Mouse (Mus musculus): Measurements from ENCODE around the gene Cox11.
A peak's percentile ranks its signal among the peaks of the same experiment; 100 is the strongest.

Cox11 gene

DNA sequence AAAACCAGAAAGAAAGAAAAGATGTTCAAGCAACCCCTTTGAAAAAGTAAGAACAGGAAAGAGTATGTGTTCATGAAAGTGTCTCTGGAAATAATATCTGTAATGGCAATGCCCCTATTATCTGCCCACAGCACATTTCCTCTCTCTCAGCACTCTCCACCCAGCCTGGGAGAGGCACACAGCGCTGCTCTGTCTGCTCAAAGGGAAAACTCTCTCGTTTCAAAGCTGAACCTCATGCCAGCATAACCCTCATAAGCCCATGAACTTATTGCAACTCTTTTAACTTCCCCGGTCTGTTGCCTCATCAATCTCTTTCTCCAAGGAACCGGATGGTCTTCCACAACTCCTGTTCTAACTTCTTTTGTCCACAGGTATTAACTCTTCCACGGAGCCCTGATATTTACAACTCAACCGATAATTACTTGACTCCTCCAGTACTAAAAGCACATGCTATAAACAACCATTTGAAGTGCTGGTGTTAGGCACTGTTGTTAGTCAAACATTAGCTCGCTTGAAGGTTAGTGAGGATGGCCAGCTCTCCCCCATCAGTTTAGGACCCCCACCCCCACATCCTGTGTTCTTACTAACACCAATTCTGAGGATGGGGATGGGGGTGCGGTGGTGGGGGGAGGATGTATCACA, 26.5 kb downstream of the Cox11 start:
- no peak for DNase-seq (ENCODE audit: low spot score in 2 of 2)

GRCm38 (mm10) chr11:90665161-90665560, 27.2 kb downstream of the Cox11 start:
- peak in 1 of 2 experiments; percentile 33 for DNase-seq (ENCODE audit: low spot score in 2 of 2)

GRCm38 (mm10) chr11:90666144-90666757, 28.3 kb downstream of the Cox11 start:
- no peak for DNase-seq (ENCODE audit: low spot score in 2 of 2)

GRCm38 (mm10) chr11:90666916-90667315, 28.9 kb downstream of the Cox11 start:
- no peak for DNase-seq (ENCODE audit: low spot score in 2 of 2)

DNA sequence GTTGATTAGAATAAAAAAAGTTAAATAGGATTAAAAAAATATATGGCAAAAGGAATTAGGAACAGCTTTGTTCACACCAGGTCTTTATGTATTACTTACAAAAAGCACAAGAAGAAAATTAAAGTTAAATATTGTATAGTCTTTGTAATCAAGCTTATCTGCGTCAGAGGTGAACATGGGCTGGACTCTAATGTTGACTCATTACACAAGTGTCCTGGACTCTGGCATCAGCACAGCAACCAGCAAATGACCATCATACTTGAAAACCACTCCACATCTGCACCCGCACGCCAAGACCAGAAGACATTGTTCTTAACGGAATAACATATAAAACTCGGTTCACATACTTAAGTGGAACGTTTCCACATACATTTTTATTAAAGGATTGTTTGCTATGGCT, 29.4 kb downstream of the Cox11 start:
- no peak for DNase-seq (ENCODE audit: low spot score in 2 of 2)

DNA sequence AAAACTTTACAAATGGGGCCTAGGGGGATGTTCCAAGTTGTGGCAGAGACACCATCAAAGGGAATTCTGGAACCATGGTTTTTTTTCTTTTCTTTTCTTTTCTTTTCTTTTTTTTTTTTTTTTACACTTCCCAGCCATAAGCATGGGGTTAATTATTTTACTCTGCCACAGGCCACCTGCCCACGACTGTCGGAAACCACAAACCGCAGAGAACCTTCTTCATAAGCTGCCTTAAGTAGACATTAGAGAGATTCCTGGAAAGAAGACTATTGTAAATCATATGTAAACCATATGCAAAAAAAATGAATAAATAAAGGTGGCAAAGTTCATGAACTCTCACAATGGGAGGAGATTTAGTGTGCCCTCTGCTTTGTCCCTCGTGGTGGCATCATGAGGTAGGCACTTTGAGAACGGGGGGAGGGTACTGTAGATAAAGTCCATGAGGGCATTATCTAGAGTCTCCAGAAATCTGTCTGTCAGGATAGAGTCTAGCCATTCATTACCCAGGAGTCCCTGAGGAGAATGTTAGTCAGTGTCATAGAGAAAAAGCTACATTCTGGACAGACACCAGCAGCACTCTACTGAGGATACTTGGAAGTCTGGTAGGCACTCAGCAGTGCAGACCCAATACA, 37.6 kb downstream of the Cox11 start:
- DNase-seq (ENCODE audit: low spot score in 2 of 2) = no peak

- DNase-seq (ENCODE audit: low spot score in 2 of 2) = no peak
These were observed 39.1 kb downstream of the Cox11 start for GRCm38 (mm10) chr11:90677027-90677426.

DNA sequence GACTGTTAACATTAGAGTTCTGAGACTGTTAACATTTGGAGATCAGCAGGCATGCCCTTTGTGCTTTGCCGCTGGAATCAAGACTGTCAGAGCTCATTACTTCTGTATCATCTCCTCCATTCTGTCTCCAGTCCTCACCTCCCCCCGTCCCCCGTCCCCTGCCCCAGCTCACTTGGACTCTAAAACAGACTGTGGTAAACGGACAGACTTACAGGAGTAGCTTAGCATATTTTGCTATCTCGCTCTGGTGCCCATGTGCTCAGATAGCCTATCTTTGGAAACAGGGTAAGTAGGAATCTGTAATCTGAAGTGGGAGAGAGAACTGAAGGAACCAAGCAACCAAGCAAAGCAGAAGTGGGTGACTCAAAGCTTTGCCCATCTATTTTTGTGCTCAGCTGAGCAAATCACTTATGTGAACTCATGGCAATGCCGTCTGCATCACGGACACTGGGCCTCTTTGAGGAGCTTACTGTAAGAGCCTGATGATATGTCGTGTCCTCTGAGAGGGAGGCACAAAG, 39.9 kb downstream of the Cox11 start:
- DNase-seq (ENCODE audit: low spot score in 2 of 2) = peak in 1 of 2 experiments; percentile 47

DNA sequence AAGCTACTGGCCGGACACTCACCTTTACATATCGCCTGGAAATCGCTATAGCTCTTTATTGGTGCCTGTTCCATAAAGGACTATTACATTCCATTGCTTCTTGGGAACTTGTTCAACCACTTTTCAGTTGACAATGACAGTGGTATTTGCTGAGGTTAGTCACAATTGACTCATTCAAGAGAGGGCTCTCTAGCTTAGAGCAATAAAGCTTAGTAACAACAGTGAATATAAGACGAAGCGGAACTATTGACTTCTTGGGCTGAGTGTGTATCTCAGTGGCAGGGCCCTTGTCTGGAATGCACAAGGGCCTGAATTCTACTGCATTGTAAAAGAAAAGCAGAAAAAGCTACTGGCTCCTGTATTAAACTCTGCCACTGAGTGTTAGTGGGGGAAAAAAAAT, 40.6 kb downstream of the Cox11 start:
- no peak for DNase-seq (ENCODE audit: low spot score in 2 of 2)

- DNase-seq (ENCODE audit: low spot score in 2 of 2) = no peak
These were observed 43.2 kb downstream of the Cox11 start for GRCm38 (mm10) chr11:90681171-90681570.

DNA sequence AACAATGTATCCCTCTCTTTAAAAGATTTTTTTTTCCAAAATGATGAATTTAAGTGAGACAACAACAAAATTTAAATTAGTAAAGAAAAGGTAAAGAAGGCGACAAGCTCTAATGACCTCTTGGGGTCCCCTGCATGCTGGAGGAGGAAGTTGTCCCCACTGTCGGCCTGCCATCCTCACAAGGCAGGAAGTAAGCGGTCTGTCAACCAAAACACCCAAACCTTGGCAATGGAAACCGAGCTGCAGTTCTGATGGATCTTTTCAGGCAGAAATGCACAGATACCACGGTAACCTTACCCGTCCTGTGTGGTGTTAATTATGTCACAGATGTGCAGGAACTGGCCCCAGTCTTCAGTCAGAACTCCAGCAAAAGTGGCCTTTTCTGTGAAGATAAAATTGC, 46.8 kb downstream of the Cox11 start:
- no peak for DNase-seq (ENCODE audit: low spot score in 2 of 2)

DNA sequence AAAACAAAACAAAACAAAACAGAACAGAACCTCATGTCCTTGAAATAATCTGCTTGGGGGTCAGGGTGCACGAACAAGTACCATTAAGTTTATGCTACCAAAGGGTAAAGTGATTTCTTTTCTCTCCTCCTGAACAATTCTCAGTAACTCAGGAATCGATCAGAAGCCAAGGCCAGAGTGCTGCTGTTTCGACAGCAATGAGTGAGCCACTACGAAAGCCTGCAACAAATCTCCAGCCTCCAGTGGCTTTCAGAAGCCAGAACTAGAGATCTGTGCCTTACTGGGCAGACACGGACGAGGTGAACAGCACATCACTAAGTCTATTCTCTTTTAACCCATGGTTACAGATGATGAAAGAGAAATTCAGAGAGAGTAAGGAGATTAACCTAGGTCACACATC, 47.2 kb downstream of the Cox11 start:
- DNase-seq (ENCODE audit: low spot score in 2 of 2) = no peak

- DNase-seq (ENCODE audit: low spot score in 2 of 2) = no peak
These were observed 48.5 kb downstream of the Cox11 start for GRCm38 (mm10) chr11:90686287-90687025.

DNA sequence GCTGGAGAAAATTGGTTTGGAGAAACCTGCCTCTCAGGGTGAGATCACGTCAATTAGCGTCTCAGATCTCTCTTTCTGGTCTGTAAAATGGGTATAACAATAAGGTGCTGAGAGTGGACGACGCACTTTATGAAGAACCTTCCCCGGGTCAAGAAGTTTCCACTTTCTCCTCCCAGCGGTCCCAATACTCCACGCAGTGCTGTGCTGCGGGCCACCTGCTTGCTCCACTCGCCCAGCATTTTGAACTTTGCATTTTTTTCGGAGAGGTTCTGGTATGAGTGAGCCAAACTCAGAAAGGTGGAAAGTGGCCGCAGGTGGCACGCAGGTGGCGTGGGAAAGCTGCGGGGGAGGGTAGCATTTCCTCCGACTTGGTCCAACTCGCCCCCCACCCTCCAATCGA, 49.1 kb downstream of the Cox11 start:
- peak in 1 of 2 experiments; percentile 21 for DNase-seq (ENCODE audit: low spot score in 2 of 2)

DNA sequence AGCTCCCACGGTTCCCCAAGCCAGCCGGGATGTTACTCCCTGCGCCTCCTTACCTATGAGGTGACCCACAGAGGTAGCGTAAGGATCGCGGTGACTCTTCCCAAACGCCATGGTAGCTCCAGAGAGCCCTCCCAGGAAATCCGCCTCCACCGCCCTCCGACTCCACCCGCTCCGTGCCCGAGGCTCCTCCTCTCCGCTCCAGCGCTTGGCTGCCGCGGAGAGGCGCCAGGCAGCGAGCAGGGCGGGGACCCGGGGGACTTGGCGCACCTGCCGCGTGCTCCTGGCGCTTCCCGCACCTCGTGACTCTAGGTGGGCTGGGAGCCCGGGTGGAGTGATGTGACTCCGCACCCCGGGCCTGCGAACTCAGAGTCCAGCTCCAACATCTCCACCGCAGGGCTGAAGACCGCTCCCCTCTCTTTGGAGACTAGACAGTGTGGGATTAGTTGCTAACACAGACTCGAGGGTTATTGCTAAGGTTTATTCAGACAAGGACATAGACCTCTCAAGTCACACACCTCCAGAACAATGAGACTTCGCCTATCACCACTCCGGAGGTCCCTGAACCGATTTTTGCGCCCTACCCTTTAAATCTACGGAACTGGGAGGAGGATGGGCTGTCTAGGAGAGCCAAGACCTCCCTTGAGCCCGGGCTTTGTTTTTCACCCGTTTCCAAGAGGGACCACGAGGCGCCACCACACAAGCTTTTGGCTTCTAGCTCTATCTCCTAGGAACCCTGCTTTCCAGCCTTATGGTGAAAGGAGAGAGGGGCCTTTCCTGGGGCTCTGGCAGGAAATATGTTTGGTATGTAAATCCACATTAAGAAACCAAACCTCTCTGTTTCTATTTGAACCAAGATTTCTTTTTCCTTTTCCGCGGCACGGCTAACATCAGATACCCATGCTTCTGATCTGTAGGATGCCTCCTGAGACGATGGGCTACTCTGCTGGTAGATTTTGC, 49.8 kb downstream of the Cox11 start, which contains the start of gene Tom1l1:
Tom1l1 (minus strand) TSS at position 907 of the 957 bp plus-strand sequence.
- peak; percentile 56 to 82 for DNase-seq (ENCODE audit: low spot score in 2 of 2)

GRCm38 (mm10) chr11:90690361-90690760, 52.4 kb downstream of the Cox11 start:
- no peak for DNase-seq (ENCODE audit: low spot score in 2 of 2)

DNA sequence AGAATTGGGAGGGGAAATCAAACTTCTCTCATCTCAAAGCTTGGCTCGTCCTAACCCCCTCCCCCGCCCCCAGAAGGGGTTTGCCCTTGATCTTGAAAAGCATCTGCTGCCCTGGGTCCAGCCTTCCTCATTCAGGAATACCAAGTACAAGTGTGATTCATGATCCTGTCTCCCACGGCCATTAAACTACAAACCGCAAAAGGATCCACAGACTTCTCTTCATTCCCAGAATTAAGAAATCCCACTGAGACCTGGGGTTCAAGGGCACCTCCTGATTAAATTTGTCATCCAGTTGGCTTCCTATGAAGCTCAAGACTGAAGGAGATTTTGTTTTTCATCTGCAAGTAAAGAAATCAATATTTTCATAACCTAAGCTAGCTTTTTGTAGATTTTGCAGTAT, 56.2 kb downstream of the Cox11 start:
- DNase-seq (ENCODE audit: low spot score in 2 of 2) = no peak

All from left cerebral cortex, adult 9 months (tissue).